Mouse (Mus musculus): ENCODE results near the gene Dhx9. TPM values are rescaled to one million over a fixed set of nuclear protein-coding genes. Genes with fewer than 3 reads are reported as not detected.
"Not testable (repeated sequence)": the region's sequence is repeated elsewhere in the genome, so short reads cannot be mapped to it uniquely, and the experiment has no call there.

The Dhx9 gene
- polyA plus RNA-seq, 1 experiment, result 3.3 TPM

DNA sequence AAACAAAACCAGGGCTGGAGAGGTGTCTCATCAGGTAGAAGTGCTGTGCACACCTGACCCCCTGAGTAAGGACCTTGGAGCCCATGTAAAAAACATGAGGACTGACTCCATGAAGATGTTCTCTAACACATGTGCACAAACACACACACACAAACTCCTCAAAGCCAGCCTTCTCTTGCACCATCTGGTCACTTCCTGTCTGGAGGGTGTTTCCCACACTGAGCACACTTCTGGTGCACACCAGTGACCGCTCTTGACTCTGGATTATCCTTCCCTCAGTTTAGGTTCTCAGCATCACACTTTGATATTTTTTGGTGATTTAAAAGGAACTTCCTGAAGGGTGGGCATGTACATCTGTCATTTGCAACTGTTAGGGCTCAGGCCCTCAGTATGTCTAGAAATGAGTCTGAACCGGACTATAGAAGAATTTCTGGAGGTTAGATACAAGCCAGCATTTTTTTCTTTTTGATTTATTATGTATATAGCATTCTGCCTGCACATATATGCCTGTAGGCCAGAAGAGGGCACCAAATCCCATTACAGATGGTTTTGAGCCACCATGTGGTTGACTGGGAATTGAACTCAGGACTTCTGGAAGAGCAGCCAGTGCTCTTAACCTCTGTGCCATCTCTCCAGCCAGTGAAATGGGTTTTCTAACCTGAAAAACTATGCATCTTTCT, 23.0 kb upstream of the Dhx9 start:
- WGBS, result 72% methylated on average over 2 of the region's 2 CpGs
- TF ChIP-seq POLR2A (IDR thresholded peaks at IDR 0.05; ENCODE audit: low read depth, low read length) (no peak), CTCF (IDR thresholded peaks at IDR 0.05; ENCODE audit: extremely low read depth, insufficient read length, insufficient replicate concordance, low read depth, low read length) (no peak)

DNA sequence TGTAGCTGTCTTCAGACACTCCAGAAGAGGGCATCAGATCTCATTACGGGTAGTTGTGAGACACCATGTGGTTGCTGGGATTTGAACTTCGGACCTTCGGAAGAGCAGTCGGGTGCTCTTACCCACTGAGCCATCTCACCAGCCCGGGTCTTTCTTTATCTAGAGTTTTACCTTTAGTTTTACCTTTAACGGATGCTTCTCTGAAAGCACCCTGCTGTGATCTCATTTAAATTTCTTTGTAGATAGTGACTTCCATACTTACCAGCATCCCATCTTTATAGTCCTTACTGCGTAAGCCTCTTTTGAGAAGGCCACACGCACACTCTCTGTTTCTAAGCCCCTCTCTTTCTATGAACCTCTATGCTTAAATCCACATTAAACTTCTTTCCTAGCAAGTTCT, 22.1 kb upstream of the Dhx9 start:
- H3K27me3 ChIP-seq (ENCODE audit: control insufficient read depth, insufficient read depth, low read length); H3K36me3 ChIP-seq (ENCODE audit: control insufficient read depth, insufficient read depth, low read length); H3K4me1 ChIP-seq (ENCODE audit: control insufficient read depth, insufficient read depth, insufficient read length, low read length); H3K27ac ChIP-seq (ENCODE audit: insufficient read depth, low read depth, low read length); H3K4me3 ChIP-seq (ENCODE audit: low read depth, low read length): not testable (repeated sequence)
- 72% methylated on average over 8 of the region's 8 CpGs for WGBS

More for the DNA sequence above, 23.0 kb upstream of the Dhx9 start:
- H3K36me3 ChIP-seq (ENCODE audit: control insufficient read depth, insufficient read depth, low read length), result no peaks in the 10 kb centered on the region
- no peak overlapping the region for H3K27ac ChIP-seq (ENCODE audit: insufficient read depth, low read depth, low read length)
- no peaks in the 10 kb centered on the region for H3K27me3 ChIP-seq (ENCODE audit: control insufficient read depth, insufficient read depth, low read length)
- peaks cover 4% of the 10 kb centered on the region; the same call in 1 of the 2 replicates for H3K4me1 ChIP-seq (ENCODE audit: control insufficient read depth, insufficient read depth, insufficient read length, low read length)
- H3K4me3 ChIP-seq (ENCODE audit: low read depth, low read length), result no peak overlapping the region

DNA sequence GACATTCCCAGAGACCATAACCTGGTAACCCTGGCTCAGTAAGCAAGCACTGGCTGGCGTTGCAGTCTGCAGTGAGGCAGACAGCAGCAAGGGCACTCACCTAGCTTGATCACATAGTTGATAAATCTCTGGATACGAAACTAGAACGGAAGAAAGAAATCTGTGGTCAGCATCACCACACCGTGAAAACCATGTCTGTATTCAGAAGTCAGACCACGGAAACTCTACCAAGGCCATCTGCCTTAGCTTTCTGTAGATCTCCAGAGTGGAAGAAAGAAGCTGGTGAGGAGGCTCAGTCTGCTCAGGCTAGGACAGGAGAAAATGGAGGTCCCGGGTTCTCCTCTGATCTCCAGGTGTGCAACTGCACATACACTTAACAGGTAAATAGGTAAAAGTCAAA, 21.6 kb upstream of the Dhx9 start:
- no peaks in the 10 kb centered on the region for H3K36me3 ChIP-seq (ENCODE audit: control insufficient read depth, insufficient read depth, low read length)
- peaks cover 3% of the 10 kb centered on the region; the same call in 1 of the 2 replicates for H3K4me1 ChIP-seq (ENCODE audit: control insufficient read depth, insufficient read depth, insufficient read length, low read length)
- no peak overlapping the region for H3K27ac ChIP-seq (ENCODE audit: insufficient read depth, low read depth, low read length)
- 85% methylated on average over 6 of the region's 6 CpGs for WGBS
- H3K27me3 ChIP-seq (ENCODE audit: control insufficient read depth, insufficient read depth, low read length), result no peaks in the 10 kb centered on the region
- TF ChIP-seq CTCF (IDR thresholded peaks at IDR 0.05; ENCODE audit: extremely low read depth, insufficient read length, insufficient replicate concordance, low read depth, low read length), result no peak
- TF ChIP-seq POLR2A (IDR thresholded peaks at IDR 0.05; ENCODE audit: low read depth, low read length), result no peak
- H3K4me3 ChIP-seq (ENCODE audit: low read depth, low read length), result no peak overlapping the region

- WGBS, result 30% methylated on average over 6 of the region's 6 CpGs
- no peaks in the 10 kb centered on the region for H3K27me3 ChIP-seq (ENCODE audit: control insufficient read depth, insufficient read depth, low read length)
- no peaks in the 10 kb centered on the region; the same call in 1 of the 2 replicates for H3K36me3 ChIP-seq (ENCODE audit: control insufficient read depth, insufficient read depth, low read length)
- no peak for TF ChIP-seq CTCF (IDR thresholded peaks at IDR 0.05; ENCODE audit: extremely low read depth, insufficient read length, insufficient replicate concordance, low read depth, low read length)
- no peak overlapping the region for H3K4me3 ChIP-seq (ENCODE audit: low read depth, low read length)
- peaks cover 8% of the 10 kb centered on the region; the same call in 1 of the 2 replicates for H3K4me1 ChIP-seq (ENCODE audit: control insufficient read depth, insufficient read depth, insufficient read length, low read length)
- no peak overlapping the region for H3K27ac ChIP-seq (ENCODE audit: insufficient read depth, low read depth, low read length)
Measured at GRCm38 (mm10) chr1:153506266-153506665, 18.8 kb upstream of the Dhx9 start.

DNA sequence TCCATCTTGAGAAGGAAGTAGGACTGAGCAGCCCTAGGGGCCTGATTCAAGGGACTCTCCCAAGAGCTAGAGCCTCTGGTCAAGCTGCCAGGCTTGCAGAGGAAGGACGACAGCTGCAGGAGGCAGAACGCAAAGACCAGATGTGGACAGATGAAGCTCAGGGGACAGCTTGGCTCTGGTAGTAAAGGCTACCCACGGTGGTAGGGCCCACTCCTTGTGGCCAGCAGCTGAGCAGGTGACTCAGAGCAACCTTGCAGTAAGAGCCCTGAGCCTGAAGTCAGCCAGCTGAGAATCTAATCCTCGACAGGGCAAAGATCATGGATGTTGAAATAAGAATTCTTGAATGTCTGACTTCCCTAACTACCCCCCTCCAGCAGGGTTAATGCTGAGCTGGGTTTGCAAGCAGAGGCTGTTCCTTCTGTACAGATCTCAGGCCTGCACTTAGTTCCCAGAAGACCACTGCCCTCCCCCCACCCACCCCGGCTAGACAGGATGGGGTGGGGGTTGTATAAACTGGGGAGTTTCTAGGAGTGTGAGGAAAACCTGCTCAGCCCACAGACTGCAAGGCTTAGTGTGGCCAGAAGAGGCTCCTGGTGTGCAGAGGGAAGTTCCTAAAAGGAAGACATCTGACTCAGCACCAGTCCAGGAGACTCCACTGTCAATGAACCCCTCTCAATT, 14.3 kb upstream of the Dhx9 start:
- H3K4me1 ChIP-seq (ENCODE audit: control insufficient read depth, insufficient read depth, insufficient read length, low read length), result peaks cover 8% of the 10 kb centered on the region; the same call in 1 of the 2 replicates
- H3K27me3 ChIP-seq (ENCODE audit: control insufficient read depth, insufficient read depth, low read length), result no peaks in the 10 kb centered on the region
- H3K27ac ChIP-seq (ENCODE audit: insufficient read depth, low read depth, low read length), result peak overlapping the region; percentile 49
- TF ChIP-seq POLR2A (IDR thresholded peaks at IDR 0.05; ENCODE audit: low read depth, low read length), result no peak
- H3K4me3 ChIP-seq (ENCODE audit: low read depth, low read length), result no peak overlapping the region
- 18% methylated on average over 5 of the region's 5 CpGs for WGBS
- H3K36me3 ChIP-seq (ENCODE audit: control insufficient read depth, insufficient read depth, low read length), result no peaks in the 10 kb centered on the region; the same call in 1 of the 2 replicates

DNA sequence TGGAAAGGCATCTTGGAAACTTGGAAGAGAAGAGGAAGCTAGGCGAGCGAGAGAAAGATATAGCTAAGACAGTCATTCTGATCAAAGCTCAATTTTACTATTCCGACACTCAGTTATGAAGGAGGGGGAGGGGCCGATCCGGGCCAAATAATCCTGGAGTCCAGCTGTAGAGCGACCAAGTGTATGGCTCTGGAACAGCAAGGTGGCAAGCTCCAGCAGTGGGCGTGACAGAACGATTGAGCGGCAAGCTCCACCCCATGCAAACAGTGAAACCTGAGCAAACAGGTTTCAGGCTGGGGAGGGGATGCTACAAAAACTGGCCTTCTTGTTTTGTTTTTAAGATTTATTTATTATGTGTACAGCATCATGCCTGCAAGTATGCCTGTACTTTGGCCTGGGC, 12.6 kb upstream of the Dhx9 start:
- Histone ChIP-seq H3K4me3 (ENCODE audit: low read depth, low read length) (no peak overlapping the region), H3K27me3 (ENCODE audit: control insufficient read depth, insufficient read depth, low read length) (no peaks in the 10 kb centered on the region), H3K36me3 (ENCODE audit: control insufficient read depth, insufficient read depth, low read length) (no peaks in the 10 kb centered on the region; the same call in 1 of the 2 replicates), H3K27ac (ENCODE audit: insufficient read depth, low read depth, low read length) (no peak overlapping the region), H3K4me1 (ENCODE audit: control insufficient read depth, insufficient read depth, insufficient read length, low read length) (peaks cover 5% of the 10 kb centered on the region; the same call in 1 of the 2 replicates)
- WGBS, result 27% methylated on average over 9 of the region's 9 CpGs
- TF ChIP-seq POLR2A (IDR thresholded peaks at IDR 0.05; ENCODE audit: low read depth, low read length), result no peak
- no peak for TF ChIP-seq CTCF (IDR thresholded peaks at IDR 0.05; ENCODE audit: extremely low read depth, insufficient read length, insufficient replicate concordance, low read depth, low read length)

GRCm38 (mm10) chr1:153496030-153496429, 8.6 kb upstream of the Dhx9 start:
- H3K27me3 ChIP-seq (ENCODE audit: control insufficient read depth, insufficient read depth, low read length), result no peaks in the 10 kb centered on the region
- WGBS, result 76% methylated on average over 3 of the region's 3 CpGs
- no peak overlapping the region for H3K4me3 ChIP-seq (ENCODE audit: low read depth, low read length)
- TF ChIP-seq POLR2A (IDR thresholded peaks at IDR 0.05; ENCODE audit: low read depth, low read length), result no peak
- no peaks in the 10 kb centered on the region for H3K36me3 ChIP-seq (ENCODE audit: control insufficient read depth, insufficient read depth, low read length)
- no peaks in the 10 kb centered on the region for H3K4me1 ChIP-seq (ENCODE audit: control insufficient read depth, insufficient read depth, insufficient read length, low read length)
- no peak overlapping the region for H3K27ac ChIP-seq (ENCODE audit: insufficient read depth, low read depth, low read length)

Data from small intestine, adult 2 months (tissue).